Mouse (Mus musculus): ENCODE data around the gene Il10rb.

GRCm38 (mm10) chr16:91384221-91384620, 21.7 kb upstream of the Il10rb start:
- no peak for TF ChIP-seq CTCF (conservative IDR thresholded peaks at IDR 0.05; ENCODE audit: low read length)
- no peak for TF ChIP-seq NANOG (IDR thresholded peaks at IDR 0.05; ENCODE audit: borderline replicate concordance, low read length)

All from E14TG2a.4 (cell line).